Mouse (Mus musculus): ENCODE measurements around the gene Itpkb. TPM values are rescaled to one million over a fixed set of nuclear protein-coding genes. Genes with fewer than 3 reads are reported as not detected.

The Itpkb gene
- polyA plus RNA-seq, 1 experiment from 2014 or later: 4.0 TPM

DNA sequence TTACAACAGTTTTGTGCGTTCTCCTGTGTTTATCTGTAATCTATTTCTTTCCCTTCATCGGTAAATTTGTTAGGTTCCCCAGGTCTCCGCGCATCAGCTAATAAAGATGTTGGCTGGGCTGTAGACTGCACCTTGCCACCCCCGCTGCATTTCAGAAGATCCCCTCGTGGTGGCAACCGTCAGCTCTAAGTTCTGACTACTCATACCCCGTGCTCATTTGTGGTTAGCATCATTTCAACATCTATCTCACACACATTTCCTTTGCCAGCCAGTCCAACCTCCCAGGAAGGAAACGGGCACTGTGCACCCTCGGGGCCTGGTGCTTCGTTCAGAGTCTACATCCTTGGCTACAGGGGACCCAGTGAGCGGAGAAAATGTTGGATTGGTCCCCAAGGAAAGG, 101.5 kb downstream of the Itpkb start:
- Histone ChIP-seq H3K9ac (ENCODE audit: low read depth, low read length) (no peak overlapping the region), H3K27ac (ENCODE audit: low read depth, low read length) (no peak overlapping the region), H3K4me2 (ENCODE audit: low read length) (no peak overlapping the region), H3K4me1 (ENCODE audit: control insufficient read depth, insufficient read depth, low read depth, low read length) (peaks cover 11% of the 10 kb centered on the region), H3K27me3 (replicated peaks; ENCODE audit: control insufficient read depth, insufficient read depth, low read length) (no peaks in the 10 kb centered on the region), H3K4me3 (ENCODE audit: low read length) (no peak overlapping the region), H3K9me3 (ENCODE audit: control insufficient read depth, low read length) (no peaks in the 10 kb centered on the region), H3K36me3 (ENCODE audit: control insufficient read depth, insufficient read depth, low read length) (no peaks in the 10 kb centered on the region)
- ATAC-seq: no peak
- 60% methylated on average over 12 of the region's 12 CpGs for WGBS

DNA sequence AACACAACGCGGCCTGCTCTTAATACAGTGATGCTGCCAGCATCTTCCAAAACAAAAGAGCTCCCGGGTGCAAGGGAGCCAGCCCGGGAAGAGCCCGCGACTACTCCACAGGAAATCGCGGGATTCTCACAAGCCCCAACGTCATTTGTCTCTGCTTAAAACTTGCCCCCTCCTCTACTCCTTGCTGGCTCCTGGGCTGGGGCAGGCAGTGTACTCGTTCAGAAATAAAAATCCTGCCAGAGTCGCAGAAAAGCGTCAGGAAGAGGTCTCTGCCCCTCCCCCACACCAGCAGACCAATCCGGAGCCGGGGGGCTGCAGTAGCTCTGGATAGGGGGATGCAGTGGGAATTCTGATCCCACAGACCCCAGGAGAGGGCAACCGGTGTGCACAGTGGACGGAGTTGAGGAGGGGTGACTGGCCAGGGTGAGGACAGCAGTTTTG, 102.8 kb downstream of the Itpkb start:
- peak overlapping the region; percentile 63 for H3K4me2 ChIP-seq (ENCODE audit: low read length)
- peak; percentile 26 for ATAC-seq
- 3% methylated on average over 16 of the region's 16 CpGs for WGBS
- H3K4me1 ChIP-seq (ENCODE audit: control insufficient read depth, insufficient read depth, low read depth, low read length): peaks cover 11% of the 10 kb centered on the region
- peak overlapping the region; percentile 35 for H3K9ac ChIP-seq (ENCODE audit: low read depth, low read length)
- H3K36me3 ChIP-seq (ENCODE audit: control insufficient read depth, insufficient read depth, low read length): no peaks in the 10 kb centered on the region
- H3K4me3 ChIP-seq (ENCODE audit: low read length): peak overlapping the region; percentile 31
- H3K9me3 ChIP-seq (ENCODE audit: control insufficient read depth, low read length): no peaks in the 10 kb centered on the region
- no peaks in the 10 kb centered on the region for H3K27me3 ChIP-seq (replicated peaks; ENCODE audit: control insufficient read depth, insufficient read depth, low read length)
- no peak overlapping the region for H3K27ac ChIP-seq (ENCODE audit: low read depth, low read length)

DNA sequence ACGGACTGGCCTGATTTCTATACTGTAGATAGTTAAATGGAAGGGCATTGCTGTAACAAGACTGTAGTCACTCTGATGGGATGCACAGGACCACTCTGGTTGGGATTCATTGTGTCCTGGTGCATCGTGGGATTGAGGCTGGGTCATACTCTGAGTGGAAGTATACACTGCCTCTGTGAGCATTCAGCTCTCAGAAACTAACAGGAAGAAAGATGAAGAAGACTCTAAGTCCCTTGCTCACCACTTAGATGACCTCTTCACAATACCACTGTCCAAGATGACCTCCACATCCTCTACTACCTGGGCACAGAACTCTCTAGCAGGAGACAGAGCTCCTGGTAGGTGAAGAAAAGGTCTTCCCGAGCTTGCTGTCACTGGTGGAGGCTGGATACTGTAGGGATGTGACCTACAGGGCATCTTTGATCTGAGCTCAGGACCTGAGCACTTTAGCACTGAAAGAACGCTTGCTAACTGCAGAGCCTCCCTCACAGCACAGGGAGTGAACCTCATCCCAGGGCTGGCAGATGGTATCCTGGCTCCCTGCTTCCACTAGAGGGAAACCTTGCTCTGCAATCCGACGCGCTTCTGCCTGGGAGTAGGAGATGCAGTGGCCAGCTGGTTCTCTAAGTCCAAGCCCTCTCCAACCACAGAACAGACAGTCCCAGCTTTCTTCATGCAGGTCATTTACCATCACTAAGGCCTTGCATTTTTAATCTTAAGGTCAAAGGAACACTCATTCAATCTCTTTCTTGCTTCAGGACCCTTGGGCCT, 103.7 kb downstream of the Itpkb start:
- H3K4me1 ChIP-seq (ENCODE audit: control insufficient read depth, insufficient read depth, low read depth, low read length): peaks cover 11% of the 10 kb centered on the region
- no peak overlapping the region for H3K27ac ChIP-seq (ENCODE audit: low read depth, low read length)
- H3K4me2 ChIP-seq (ENCODE audit: low read length): no peak overlapping the region

DNA sequence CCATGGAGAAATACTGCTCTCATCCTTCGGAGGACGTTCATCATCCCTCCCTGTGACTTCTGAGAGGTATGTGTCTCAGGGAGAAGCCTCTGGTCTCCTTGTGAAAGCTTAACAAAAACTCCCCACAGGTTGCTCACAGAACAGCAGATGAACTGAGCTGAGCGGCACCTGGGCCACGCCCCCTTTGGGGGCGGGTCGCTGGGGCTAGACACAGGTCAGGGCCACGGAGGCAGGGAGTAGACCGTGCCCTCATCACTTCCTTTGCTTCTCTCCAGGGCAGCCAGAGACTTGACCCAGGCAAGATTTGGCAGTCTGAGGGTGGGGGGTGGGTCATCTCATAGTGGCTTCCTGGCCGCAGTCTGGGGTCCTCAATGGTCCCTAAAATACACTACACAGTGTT, 104.6 kb downstream of the Itpkb start:
- H3K27me3 ChIP-seq (replicated peaks; ENCODE audit: control insufficient read depth, insufficient read depth, low read length): no peaks in the 10 kb centered on the region
- peak overlapping the region; percentile 18; the same call in 1 of the 2 replicates for H3K4me2 ChIP-seq (ENCODE audit: low read length)
- no peak overlapping the region for H3K9ac ChIP-seq (ENCODE audit: low read depth, low read length)
- H3K4me1 ChIP-seq (ENCODE audit: control insufficient read depth, insufficient read depth, low read depth, low read length): peaks cover 11% of the 10 kb centered on the region
- H3K4me3 ChIP-seq (ENCODE audit: low read length): no peak overlapping the region
- 14% methylated on average over 9 of the region's 9 CpGs for WGBS
- H3K27ac ChIP-seq (ENCODE audit: low read depth, low read length): no peak overlapping the region
- H3K9me3 ChIP-seq (ENCODE audit: control insufficient read depth, low read length): no peaks in the 10 kb centered on the region
- ATAC-seq: no peak
- H3K36me3 ChIP-seq (ENCODE audit: control insufficient read depth, insufficient read depth, low read length): no peaks in the 10 kb centered on the region

More for the DNA sequence above, 103.7 kb downstream of the Itpkb start:
- ATAC-seq: peak; percentile 92
- WGBS: 21% methylated on average over 7 of the region's 7 CpGs
- Histone ChIP-seq H3K36me3 (ENCODE audit: control insufficient read depth, insufficient read depth, low read length) (no peaks in the 10 kb centered on the region), H3K9ac (ENCODE audit: low read depth, low read length) (no peak overlapping the region), H3K27me3 (replicated peaks; ENCODE audit: control insufficient read depth, insufficient read depth, low read length) (no peaks in the 10 kb centered on the region), H3K9me3 (ENCODE audit: control insufficient read depth, low read length) (no peaks in the 10 kb centered on the region), H3K4me3 (ENCODE audit: low read length) (no peak overlapping the region)

DNA sequence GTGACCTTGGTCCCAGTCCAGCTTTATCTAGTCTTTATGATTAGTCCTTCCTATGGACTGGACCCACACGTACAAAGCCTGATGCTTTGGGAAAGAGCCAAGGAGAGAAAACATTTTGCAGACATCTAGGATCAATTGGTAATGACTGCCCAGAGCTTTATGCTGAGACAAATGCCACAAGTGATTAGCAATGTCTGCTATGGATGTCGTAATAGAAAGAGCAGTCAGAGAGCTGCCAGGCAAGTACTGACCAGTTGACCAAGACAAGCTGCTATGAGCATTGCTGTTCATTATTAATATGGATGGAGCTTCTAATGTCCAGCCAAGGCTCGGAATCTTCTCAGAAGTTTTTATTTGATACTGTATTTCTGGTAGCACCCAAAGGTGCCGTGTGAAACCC, 109.2 kb downstream of the Itpkb start:
- no peaks in the 10 kb centered on the region for H3K36me3 ChIP-seq (ENCODE audit: control insufficient read depth, insufficient read depth, low read length)
- WGBS: 80% methylated on average over 4 of the region's 4 CpGs
- H3K4me3 ChIP-seq (ENCODE audit: low read length): no peak overlapping the region
- no peak overlapping the region for H3K27ac ChIP-seq (ENCODE audit: low read depth, low read length)
- H3K9me3 ChIP-seq (ENCODE audit: control insufficient read depth, low read length): no peaks in the 10 kb centered on the region
- H3K4me2 ChIP-seq (ENCODE audit: low read length): no peak overlapping the region
- no peak for ATAC-seq
- H3K9ac ChIP-seq (ENCODE audit: low read depth, low read length): no peak overlapping the region
- H3K27me3 ChIP-seq (replicated peaks; ENCODE audit: control insufficient read depth, insufficient read depth, low read length): no peaks in the 10 kb centered on the region
- H3K4me1 ChIP-seq (ENCODE audit: control insufficient read depth, insufficient read depth, low read depth, low read length): peaks cover 4% of the 10 kb centered on the region

DNA sequence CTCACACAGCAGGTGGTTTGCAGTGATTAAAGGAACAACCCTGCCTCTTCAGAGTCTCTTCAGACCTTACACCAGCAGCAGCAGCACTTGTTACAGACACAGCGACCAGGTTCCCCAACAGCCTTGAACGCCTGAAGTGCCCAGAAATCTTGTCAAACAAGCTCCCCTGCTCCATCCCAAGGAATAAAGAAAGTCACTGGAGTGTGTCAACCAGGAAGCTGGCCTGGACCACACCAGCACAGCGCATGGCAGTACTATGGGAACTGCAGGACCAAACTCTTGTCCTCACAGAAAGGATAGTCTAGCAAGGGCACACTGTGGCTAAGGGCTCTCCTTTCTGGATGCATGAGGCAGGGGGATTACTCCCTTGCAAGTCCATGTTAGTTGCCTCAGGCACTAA, 114.1 kb downstream of the Itpkb start:
- H3K4me3 ChIP-seq (ENCODE audit: low read length): no peak overlapping the region
- WGBS: 68% methylated on average over 3 of the region's 3 CpGs
- ATAC-seq: no peak
- H3K27me3 ChIP-seq (replicated peaks; ENCODE audit: control insufficient read depth, insufficient read depth, low read length): no peaks in the 10 kb centered on the region
- H3K9ac ChIP-seq (ENCODE audit: low read depth, low read length): no peak overlapping the region
- H3K4me2 ChIP-seq (ENCODE audit: low read length): no peak overlapping the region
- no peaks in the 10 kb centered on the region for H3K4me1 ChIP-seq (ENCODE audit: control insufficient read depth, insufficient read depth, low read depth, low read length)
- H3K9me3 ChIP-seq (ENCODE audit: control insufficient read depth, low read length): no peaks in the 10 kb centered on the region
- H3K27ac ChIP-seq (ENCODE audit: low read depth, low read length): no peak overlapping the region
- no peaks in the 10 kb centered on the region for H3K36me3 ChIP-seq (ENCODE audit: control insufficient read depth, insufficient read depth, low read length)

DNA sequence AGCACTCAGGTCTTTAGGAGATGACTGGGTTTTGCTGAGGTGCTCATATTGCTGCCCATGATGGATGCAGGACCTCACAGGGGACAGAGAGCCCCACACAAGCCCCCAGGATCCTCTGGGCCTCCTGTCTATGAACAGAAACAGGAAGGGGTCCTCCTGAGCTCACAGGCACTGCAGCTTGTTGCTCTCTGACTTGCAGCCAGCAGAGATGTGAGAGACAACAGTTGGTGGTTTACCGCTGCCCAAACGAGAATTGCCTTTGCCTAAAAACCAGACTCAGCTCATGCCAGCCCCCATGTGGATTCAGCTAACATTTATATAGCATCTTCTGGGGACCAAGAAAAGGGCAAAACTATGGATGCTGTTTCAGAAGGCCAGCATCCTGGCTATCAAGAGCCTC, 119.4 kb downstream of the Itpkb start:
- 69% methylated on average over 2 of the region's 2 CpGs for WGBS

DNA sequence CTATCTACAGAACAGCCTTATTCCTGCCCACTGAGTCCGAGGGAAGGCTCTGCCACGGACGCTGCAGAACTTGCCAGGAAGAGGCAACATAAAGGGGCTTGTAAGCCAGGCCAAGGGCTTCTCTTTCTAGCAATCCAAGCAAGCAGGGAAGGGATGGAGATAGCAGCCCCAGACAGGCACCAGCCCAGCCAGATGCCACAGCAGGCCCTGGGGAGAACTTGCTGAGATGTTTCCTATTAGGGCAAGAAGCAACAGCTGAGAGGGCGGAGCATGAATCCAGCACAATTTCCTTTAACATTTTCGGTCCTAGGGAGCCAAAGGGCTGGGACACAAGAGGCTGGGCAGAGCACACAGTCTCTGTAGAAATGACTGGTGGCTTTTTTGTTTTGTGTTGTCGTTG, 128.0 kb downstream of the Itpkb start:
- Histone ChIP-seq H3K4me2 (ENCODE audit: low read length) (no peak overlapping the region), H3K36me3 (ENCODE audit: control insufficient read depth, insufficient read depth, low read length) (no peaks in the 10 kb centered on the region), H3K9me3 (ENCODE audit: control insufficient read depth, low read length) (no peaks in the 10 kb centered on the region), H3K9ac (ENCODE audit: low read depth, low read length) (no peak overlapping the region), H3K4me3 (ENCODE audit: low read length) (no peak overlapping the region), H3K27me3 (replicated peaks; ENCODE audit: control insufficient read depth, insufficient read depth, low read length) (no peaks in the 10 kb centered on the region), H3K27ac (ENCODE audit: low read depth, low read length) (peak overlapping the region; percentile 4; the same call in 1 of the 2 replicates), H3K4me1 (ENCODE audit: control insufficient read depth, insufficient read depth, low read depth, low read length) (peaks cover 30% of the 10 kb centered on the region)
- ATAC-seq: peak; percentile 41; the same call in 1 of the 2 replicates
- WGBS: 48% methylated on average over 6 of the region's 6 CpGs

More for the DNA sequence above, 119.4 kb downstream of the Itpkb start:
- no peak overlapping the region for H3K9ac ChIP-seq (ENCODE audit: low read depth, low read length)
- no peak overlapping the region for H3K4me2 ChIP-seq (ENCODE audit: low read length)
- H3K36me3 ChIP-seq (ENCODE audit: control insufficient read depth, insufficient read depth, low read length): no peaks in the 10 kb centered on the region
- H3K9me3 ChIP-seq (ENCODE audit: control insufficient read depth, low read length): no peaks in the 10 kb centered on the region
- ATAC-seq: no peak
- no peak overlapping the region for H3K27ac ChIP-seq (ENCODE audit: low read depth, low read length)
- no peaks in the 10 kb centered on the region for H3K4me1 ChIP-seq (ENCODE audit: control insufficient read depth, insufficient read depth, low read depth, low read length)
- no peak overlapping the region for H3K4me3 ChIP-seq (ENCODE audit: low read length)
- H3K27me3 ChIP-seq (replicated peaks; ENCODE audit: control insufficient read depth, insufficient read depth, low read length): no peaks in the 10 kb centered on the region

DNA sequence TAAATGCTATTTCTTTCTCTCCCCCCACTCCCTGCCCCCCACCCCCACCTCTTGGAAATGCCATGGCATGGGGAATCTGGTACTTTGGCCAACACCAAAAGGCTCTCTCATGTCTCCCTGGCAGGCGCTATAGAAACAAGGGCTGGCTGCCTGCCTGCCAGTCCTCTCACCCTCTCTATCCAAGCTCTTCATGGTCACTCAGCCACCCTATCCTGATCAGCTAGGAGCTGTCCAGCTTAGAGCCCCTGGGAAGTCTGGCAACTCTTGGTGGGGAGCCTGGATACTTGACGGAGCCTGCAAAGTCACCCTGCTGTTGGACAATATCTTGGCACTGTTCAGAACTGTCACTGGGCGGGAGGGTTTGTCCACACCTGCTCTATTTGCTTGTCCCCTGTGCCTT, 128.4 kb downstream of the Itpkb start:
- Histone ChIP-seq H3K9ac (ENCODE audit: low read depth, low read length) (0 out of 2 replicates have a peak overlapping the region, but pooled peaks have one; percentile 14), H3K9me3 (ENCODE audit: control insufficient read depth, low read length) (no peaks in the 10 kb centered on the region), H3K4me3 (ENCODE audit: low read length) (no peak overlapping the region), H3K27me3 (replicated peaks; ENCODE audit: control insufficient read depth, insufficient read depth, low read length) (no peaks in the 10 kb centered on the region), H3K27ac (ENCODE audit: low read depth, low read length) (no peak overlapping the region; the same call in 1 of the 2 replicates), H3K36me3 (ENCODE audit: control insufficient read depth, insufficient read depth, low read length) (no peaks in the 10 kb centered on the region), H3K4me2 (ENCODE audit: low read length) (no peak overlapping the region), H3K4me1 (ENCODE audit: control insufficient read depth, insufficient read depth, low read depth, low read length) (peaks cover 30% of the 10 kb centered on the region)
- ATAC-seq: peak; percentile 78
- 69% methylated on average over 3 of the region's 3 CpGs for WGBS
